Mouse (Mus musculus): ENCODE measurements around the gene Krt19. TPM values are rescaled to one million over a fixed set of nuclear protein-coding genes. Genes with fewer than 3 reads are reported as not detected.

The Krt19 gene
- polyA plus RNA-seq, 1 experiment from 2014 or later = 2.6 TPM

- Histone ChIP-seq H3K27ac (no peak overlapping the region), H3K4me3 (replicated peaks) (no peak overlapping the region), H3K9me3 (replicated peaks) (no peaks in the 10 kb centered on the region), H3K36me3 (no peaks in the 10 kb centered on the region), H3K27me3 (no peaks in the 10 kb centered on the region), H3K9ac (no peak overlapping the region), H3K4me1 (replicated peaks) (no peaks in the 10 kb centered on the region), H3K4me2 (no peak overlapping the region)
- ATAC-seq (ENCODE audit: low read depth) = no peak
- DNase-seq = no peak
- WGBS (ENCODE audit: insufficient replicate concordance) = 48% methylated on average over 6 of the region's 6 CpGs
These were observed 9.5 kb upstream of the Krt19 start for GRCm38 (mm10) chr11:100157908-100158477.

GRCm38 (mm10) chr11:100157331-100157730, 8.9 kb upstream of the Krt19 start:
- Histone ChIP-seq H3K4me3 (replicated peaks) (no peak overlapping the region), H3K27ac (no peak overlapping the region), H3K36me3 (no peaks in the 10 kb centered on the region), H3K27me3 (no peaks in the 10 kb centered on the region), H3K9me3 (replicated peaks) (no peaks in the 10 kb centered on the region), H3K9ac (no peak overlapping the region), H3K4me1 (replicated peaks) (no peaks in the 10 kb centered on the region), H3K4me2 (no peak overlapping the region)
- 52% methylated on average over 3 of the region's 3 CpGs for WGBS (ENCODE audit: insufficient replicate concordance)
- ATAC-seq (ENCODE audit: low read depth) = no peak
- DNase-seq = no peak

DNA sequence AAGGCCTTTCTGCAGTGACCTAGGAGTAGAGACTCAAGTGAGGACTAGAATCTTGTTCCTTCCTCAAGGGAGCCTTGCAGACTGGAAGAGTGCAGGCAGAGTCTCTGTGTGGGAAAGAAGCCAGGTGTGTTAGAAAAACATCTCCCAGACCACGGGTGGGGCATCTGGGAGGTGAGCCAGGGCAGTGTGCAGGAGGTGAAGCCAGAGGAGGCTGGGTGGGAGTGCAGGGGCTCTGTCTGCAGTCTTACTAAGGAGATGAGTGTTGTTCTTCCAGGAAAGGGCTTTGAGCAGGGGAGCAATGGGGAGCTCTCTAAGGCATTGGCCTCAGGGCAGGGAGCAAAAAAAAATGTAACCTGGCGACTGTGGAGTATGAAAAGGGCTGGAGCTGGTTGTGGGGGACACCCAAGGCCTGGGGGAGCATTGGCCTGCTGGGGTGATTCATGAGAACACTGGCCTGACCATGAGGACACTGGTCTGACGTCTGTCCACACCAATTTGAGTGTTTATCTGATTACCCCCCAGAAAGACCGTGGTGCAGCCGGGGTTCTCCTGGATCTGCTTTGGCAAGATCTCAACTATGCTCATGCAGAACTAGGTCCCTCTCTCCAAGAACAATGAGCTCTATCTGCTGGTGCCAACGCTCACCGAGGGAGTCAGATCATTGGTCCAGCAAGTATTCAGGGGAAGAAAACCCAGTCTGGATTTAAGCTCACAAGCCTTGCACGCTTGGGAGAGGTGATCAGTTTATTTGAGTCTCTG, 7.2 kb upstream of the Krt19 start:
- ATAC-seq (ENCODE audit: low read depth) = no peak
- H3K4me3 ChIP-seq (replicated peaks) = no peak overlapping the region
- no peaks in the 10 kb centered on the region for H3K9me3 ChIP-seq (replicated peaks)
- H3K4me1 ChIP-seq (replicated peaks) = no peaks in the 10 kb centered on the region
- no peaks in the 10 kb centered on the region for H3K36me3 ChIP-seq
- 48% methylated on average over 8 of the region's 8 CpGs for WGBS (ENCODE audit: insufficient replicate concordance)
- DNase-seq = no peak
- no peak overlapping the region for H3K27ac ChIP-seq
- H3K27me3 ChIP-seq = no peaks in the 10 kb centered on the region
- no peak overlapping the region for H3K9ac ChIP-seq
- no peak overlapping the region for H3K4me2 ChIP-seq

DNA sequence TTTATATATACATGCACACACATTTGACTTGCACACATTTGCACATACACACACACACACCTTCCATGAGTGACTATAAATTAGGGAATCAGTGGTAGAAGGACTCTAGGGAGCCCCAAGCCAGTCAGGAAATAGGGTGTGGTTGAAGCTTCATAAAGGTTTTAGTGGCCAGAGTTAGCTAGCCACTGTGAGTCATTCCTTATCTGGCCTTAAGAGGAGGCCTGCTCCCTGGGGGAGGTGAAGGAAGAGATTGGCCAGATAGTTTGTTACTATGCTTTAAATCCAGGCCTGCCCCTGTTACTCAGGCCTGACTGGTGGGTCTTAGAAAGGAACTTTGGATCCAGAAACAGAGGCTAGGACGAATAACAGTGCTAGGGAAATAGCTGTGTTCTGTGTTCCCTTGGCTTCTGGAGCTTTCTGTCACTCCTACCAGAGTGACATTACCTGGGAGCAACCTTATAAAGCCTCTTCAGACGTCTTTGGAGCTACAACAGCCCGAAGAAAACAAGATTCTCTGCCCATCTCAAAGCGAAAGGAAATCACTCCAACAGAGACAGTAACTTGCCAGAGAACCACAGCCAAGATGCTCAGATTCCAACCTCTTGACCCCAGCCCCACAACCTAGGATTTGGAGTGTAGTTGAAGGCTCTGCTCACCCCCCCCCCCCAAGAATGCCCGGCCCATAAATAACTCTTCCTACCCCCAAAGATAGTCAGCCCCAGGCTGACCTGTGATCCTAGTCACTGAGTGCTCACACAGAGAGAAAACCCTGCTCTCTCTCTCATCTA, 705 bp downstream of the Krt19 start:
- Histone ChIP-seq H3K27me3 (peaks cover 30% of the 10 kb centered on the region), H3K4me2 (no peak overlapping the region), H3K9ac (no peak overlapping the region), H3K4me1 (replicated peaks) (no peaks in the 10 kb centered on the region), H3K36me3 (no peaks in the 10 kb centered on the region), H3K27ac (no peak overlapping the region), H3K4me3 (replicated peaks) (no peak overlapping the region), H3K9me3 (replicated peaks) (no peaks in the 10 kb centered on the region)
- no peak for DNase-seq
- 33% methylated on average over 5 of the region's 5 CpGs for WGBS (ENCODE audit: insufficient replicate concordance)
- no peak for ATAC-seq (ENCODE audit: low read depth)

DNA sequence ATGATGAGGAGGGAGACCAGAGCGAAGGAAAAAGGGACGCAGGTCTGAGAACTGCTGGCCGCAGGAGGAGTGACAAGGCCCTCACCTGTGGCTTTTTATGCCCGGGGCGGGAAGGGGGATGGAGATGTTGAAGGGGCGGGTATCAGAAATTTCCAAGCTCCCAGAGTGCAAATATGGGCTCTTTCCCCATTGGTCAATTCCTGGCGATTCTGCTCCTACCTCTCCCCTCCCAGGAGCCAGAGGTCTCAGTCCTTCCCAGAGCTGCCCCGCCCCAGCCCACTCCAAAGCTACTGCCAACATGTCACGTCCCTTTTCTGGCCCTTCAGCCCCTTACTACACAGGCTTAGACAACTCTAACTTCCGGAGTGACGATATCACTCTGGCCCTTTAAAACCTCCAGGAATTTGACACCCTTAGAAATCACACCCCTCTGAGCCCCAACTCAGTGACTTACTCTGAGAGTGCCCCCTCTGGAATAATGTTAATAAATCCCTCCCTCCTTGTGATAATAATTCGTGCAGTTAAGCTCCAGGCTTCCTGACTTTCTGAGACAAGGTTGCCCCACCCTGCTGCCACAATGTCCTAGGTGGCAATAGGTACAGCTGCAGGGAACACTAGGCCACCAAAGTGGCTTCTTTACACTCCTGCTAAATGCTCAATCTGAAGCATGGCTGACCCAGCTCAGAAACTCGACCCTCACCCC, 2.5 kb downstream of the Krt19 start:
- WGBS (ENCODE audit: insufficient replicate concordance) = 2% methylated on average over 13 of the region's 13 CpGs
- no peaks in the 10 kb centered on the region for H3K4me1 ChIP-seq (replicated peaks)
- no peak overlapping the region for H3K9ac ChIP-seq
- peak overlapping the region; percentile 25; the same call in 1 of the 2 replicates for H3K4me3 ChIP-seq (replicated peaks)
- ATAC-seq (ENCODE audit: low read depth) (no peak), DNase-seq (no peak)
- H3K27me3 ChIP-seq = peaks cover 30% of the 10 kb centered on the region
- H3K36me3 ChIP-seq = no peaks in the 10 kb centered on the region
- peak overlapping the region; percentile 48 for H3K4me2 ChIP-seq
- H3K27ac ChIP-seq = no peak overlapping the region
- H3K9me3 ChIP-seq (replicated peaks) = no peaks in the 10 kb centered on the region

- peak overlapping the region; percentile 25 for H3K4me3 ChIP-seq (replicated peaks)
These were observed 3.4 kb downstream of the Krt19 start for GRCm38 (mm10) chr11:100145104-100145503.

DNA sequence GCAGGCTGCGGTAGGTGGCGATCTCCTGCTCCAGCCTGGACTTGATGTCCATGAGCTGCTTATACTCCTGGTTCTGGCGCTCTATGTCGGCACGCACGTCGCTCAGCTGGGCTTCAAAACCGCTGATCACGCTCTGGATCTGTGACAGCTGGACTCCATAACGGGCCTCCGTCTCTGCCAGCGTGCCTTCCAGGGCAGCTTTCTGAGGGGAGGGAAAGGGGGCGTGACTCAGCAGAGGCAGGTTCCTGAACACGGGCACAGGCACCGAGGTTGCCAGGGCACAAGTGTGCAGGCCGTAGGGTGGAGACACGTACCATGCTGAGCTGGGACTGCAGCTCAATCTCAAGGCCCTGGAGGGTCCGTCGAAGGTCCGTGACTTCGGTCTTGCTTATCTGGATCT, 7.5 kb downstream of the Krt19 start:
- Histone ChIP-seq H3K4me1 (replicated peaks) (no peaks in the 10 kb centered on the region), H3K27ac (no peak overlapping the region), H3K4me3 (replicated peaks) (no peak overlapping the region), H3K9ac (no peak overlapping the region), H3K27me3 (peaks cover 20% of the 10 kb centered on the region), H3K9me3 (replicated peaks) (no peaks in the 10 kb centered on the region), H3K4me2 (no peak overlapping the region), H3K36me3 (no peaks in the 10 kb centered on the region)
- DNase-seq = no peak
- ATAC-seq (ENCODE audit: low read depth) = no peak
- 83% methylated on average over 21 of the region's 21 CpGs for WGBS (ENCODE audit: insufficient replicate concordance)

More at GRCm38 (mm10) chr11:100145104-100145503, 3.4 kb downstream of the Krt19 start:
- Histone ChIP-seq H3K36me3 (no peaks in the 10 kb centered on the region), H3K9me3 (replicated peaks) (no peaks in the 10 kb centered on the region), H3K4me2 (peak overlapping the region; percentile 48), H3K27ac (no peak overlapping the region), H3K4me1 (replicated peaks) (no peaks in the 10 kb centered on the region), H3K9ac (no peak overlapping the region), H3K27me3 (peaks cover 30% of the 10 kb centered on the region)
- no peak for DNase-seq
- WGBS (ENCODE audit: insufficient replicate concordance) = 2% methylated on average over 20 of the region's 20 CpGs
- no peak for ATAC-seq (ENCODE audit: low read depth)

GRCm38 (mm10) chr11:100139391-100139790, 9.1 kb downstream of the Krt19 start:
- DNase-seq (no peak), ATAC-seq (ENCODE audit: low read depth) (no peak)
- Histone ChIP-seq H3K4me3 (replicated peaks) (no peak overlapping the region), H3K36me3 (no peaks in the 10 kb centered on the region), H3K9me3 (replicated peaks) (no peaks in the 10 kb centered on the region), H3K4me2 (no peak overlapping the region), H3K27me3 (peaks cover 4% of the 10 kb centered on the region), H3K9ac (no peak overlapping the region), H3K4me1 (replicated peaks) (no peaks in the 10 kb centered on the region), H3K27ac (no peak overlapping the region)
- WGBS (ENCODE audit: insufficient replicate concordance) = 69% methylated on average over 2 of the region's 2 CpGs

DNA sequence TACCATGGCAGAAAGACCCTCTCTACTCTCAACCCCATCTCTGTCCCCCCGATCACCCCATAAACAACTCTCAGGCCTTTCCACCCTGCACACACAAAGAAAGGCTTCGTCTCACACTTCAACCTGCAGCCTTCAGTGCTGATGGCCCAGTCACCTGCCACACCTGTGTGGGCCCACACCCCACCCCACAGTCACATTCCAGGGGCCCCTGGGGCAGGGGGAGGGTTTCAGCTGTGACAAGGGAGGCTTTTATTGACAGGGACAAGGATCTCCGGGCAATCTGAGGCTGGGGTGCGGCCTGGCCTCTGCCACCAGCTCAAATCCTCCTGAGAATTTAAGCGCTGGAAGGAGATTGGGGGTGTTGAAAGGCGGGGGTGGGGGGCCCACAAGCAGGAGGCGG, 9.7 kb downstream of the Krt19 start:
- no peaks in the 10 kb centered on the region for H3K4me1 ChIP-seq (replicated peaks)
- no peak overlapping the region for H3K4me3 ChIP-seq (replicated peaks)
- no peak overlapping the region for H3K27ac ChIP-seq
- no peak overlapping the region for H3K9ac ChIP-seq
- no peaks in the 10 kb centered on the region for H3K27me3 ChIP-seq
- DNase-seq (no peak), ATAC-seq (ENCODE audit: low read depth) (no peak)
- WGBS (ENCODE audit: insufficient replicate concordance) = 50% methylated on average over 7 of the region's 7 CpGs
- no peaks in the 10 kb centered on the region for H3K9me3 ChIP-seq (replicated peaks)
- no peaks in the 10 kb centered on the region for H3K36me3 ChIP-seq
- no peak overlapping the region for H3K4me2 ChIP-seq

GRCm38 (mm10) chr11:100137693-100138092, 10.8 kb downstream of the Krt19 start:
- no peaks in the 10 kb centered on the region for H3K27me3 ChIP-seq
- no peak overlapping the region for H3K4me2 ChIP-seq
- H3K9ac ChIP-seq = no peak overlapping the region
- no peak overlapping the region for H3K27ac ChIP-seq
- no peaks in the 10 kb centered on the region for H3K4me1 ChIP-seq (replicated peaks)
- H3K4me3 ChIP-seq (replicated peaks) = no peak overlapping the region
- no peak for ATAC-seq (ENCODE audit: low read depth)
- DNase-seq = no peak
- 52% methylated on average over 5 of the region's 5 CpGs for WGBS (ENCODE audit: insufficient replicate concordance)
- H3K9me3 ChIP-seq (replicated peaks) = no peaks in the 10 kb centered on the region
- H3K36me3 ChIP-seq = no peaks in the 10 kb centered on the region

- Histone ChIP-seq H3K4me3 (replicated peaks) (no peak overlapping the region), H3K27me3 (no peaks in the 10 kb centered on the region), H3K36me3 (no peaks in the 10 kb centered on the region), H3K4me2 (no peak overlapping the region), H3K9ac (no peak overlapping the region), H3K27ac (no peak overlapping the region), H3K4me1 (replicated peaks) (no peaks in the 10 kb centered on the region), H3K9me3 (replicated peaks) (no peaks in the 10 kb centered on the region)
- 25% methylated on average over 5 of the region's 5 CpGs for WGBS (ENCODE audit: insufficient replicate concordance)
- no peak for DNase-seq
- no peak for ATAC-seq (ENCODE audit: low read depth)
These were observed 11.9 kb downstream of the Krt19 start for GRCm38 (mm10) chr11:100136559-100136958.

All from liver, embryonic 13.5 days (tissue).